Mouse (Mus musculus) ES-E14 (cell line): ENCODE results near the gene Olfr288. TPM values are rescaled to one million over a fixed set of nuclear protein-coding genes. Genes with fewer than 3 reads are reported as not detected.
A peak's percentile ranks its signal among the peaks of the same experiment; 100 is the strongest.

Experiments used
- DNase-seq: peaks from one replicate; pipeline ENCODE4 v3.0.0-alpha.2; 2013; ENCODE audit warnings: low read depth, low spot score
- H3K27ac ChIP-seq: 2 replicates; pipeline ENCODE4 v1.5.1; 2012; ENCODE audit warnings: low read depth, mild to moderate bottlenecking, low read length, moderate library complexity, mixed read lengths; ENCODE audit not compliant: poor library complexity, insufficient read depth, severe bottlenecking
- H3K36me3 ChIP-seq: 2 replicates; pipeline ENCODE4 v1.6.1; 2012; ENCODE audit warnings: mild to moderate bottlenecking, low read length, moderate library complexity, mixed read lengths; ENCODE audit not compliant: control insufficient read depth, poor library complexity, insufficient read depth, severe bottlenecking
- H3K4me1 ChIP-seq, 2 experiments: fragments of 150-350 bp in 1 of 2; sonication (generic) in 1 of 2; 2 replicates each; pipeline ENCODE4 v1.6.1; 2012; ENCODE audit warnings: low read length in 2 of 2, mild to moderate bottlenecking in 1 of 2, mixed read lengths in 1 of 2; ENCODE audit not compliant: control insufficient read depth in 2 of 2, insufficient read depth in 2 of 2, poor library complexity in 1 of 2
- H3K4me3 ChIP-seq, 2 experiments: fragments of 150-350 bp in 1 of 2; sonication (generic) in 1 of 2; 2 replicates each; pipeline ENCODE4 v1.5.1; 2012; ENCODE audit warnings: low read length in 2 of 2, low read depth in 1 of 2, mild to moderate bottlenecking in 1 of 2, mixed read lengths in 1 of 2; ENCODE audit not compliant: insufficient read depth in 1 of 2, poor library complexity in 1 of 2, severe bottlenecking in 1 of 2
- H3K9ac ChIP-seq: 2 replicates; pipeline ENCODE4 v1.6.1; 2012; ENCODE audit warnings: low read depth, mild to moderate bottlenecking, low read length, mixed read lengths; ENCODE audit not compliant: poor library complexity, insufficient read depth, severe bottlenecking
- H3K9me3 ChIP-seq: fragments of 150-350 bp; sonication (generic); 2 replicates; pipeline ENCODE4 v1.6.1; 2012; ENCODE audit warnings: low read depth, mild to moderate bottlenecking, low read length; ENCODE audit not compliant: control insufficient read depth, insufficient read depth
- CHD2 ChIP-seq: IDR thresholded peaks from 2 replicates; pipeline ENCODE4 v1.6.1; 2014; ENCODE audit warnings: mild to moderate bottlenecking, low read depth, low read length, inconsistent platforms
- HCFC1 ChIP-seq: IDR thresholded peaks from 2 replicates; pipeline ENCODE4 v1.6.1; 2012; ENCODE audit warnings: low read length, inconsistent platforms, borderline replicate concordance; ENCODE audit not compliant: insufficient read depth
- MAFK ChIP-seq: IDR thresholded peaks from 2 replicates; pipeline ENCODE4 v1.6.1; 2014; ENCODE audit warnings: mild to moderate bottlenecking, low read depth, low read length, inconsistent platforms; ENCODE audit not compliant: insufficient read depth
- ZC3H11A ChIP-seq: IDR thresholded peaks from 2 replicates; pipeline ENCODE4 v1.6.1; 2012; ENCODE audit warnings: low read depth, mild to moderate bottlenecking, inconsistent platforms, low read length, borderline replicate concordance
- ZNF384 ChIP-seq: IDR thresholded peaks from 2 replicates; pipeline ENCODE4 v1.6.1; 2012; ENCODE audit warnings: low read depth, low read length, inconsistent platforms
- in situ Hi-C, 2 experiments: fragments of 600-800 bp; cut with MboI; formaldehyde crosslinking; loops; one replicate each; pipeline ENCODE4 v1.15.1; 2025; ENCODE audit warnings: low sequenced_read_pairs in 2 of 2, inconsistent platforms in 1 of 2; ENCODE audit not compliant: unreplicated experiment in 2 of 2
- total RNA-seq: library from RNA; depleted of rRNA; stranded (reverse); fragments of 300-350 nt; gene quantifications from 2 replicates; pipeline ENCODE4 v1.2.3, GENCODE M21; 2012

The Olfr288 gene
- total RNA-seq, 1 experiment, result not detected

DNA sequence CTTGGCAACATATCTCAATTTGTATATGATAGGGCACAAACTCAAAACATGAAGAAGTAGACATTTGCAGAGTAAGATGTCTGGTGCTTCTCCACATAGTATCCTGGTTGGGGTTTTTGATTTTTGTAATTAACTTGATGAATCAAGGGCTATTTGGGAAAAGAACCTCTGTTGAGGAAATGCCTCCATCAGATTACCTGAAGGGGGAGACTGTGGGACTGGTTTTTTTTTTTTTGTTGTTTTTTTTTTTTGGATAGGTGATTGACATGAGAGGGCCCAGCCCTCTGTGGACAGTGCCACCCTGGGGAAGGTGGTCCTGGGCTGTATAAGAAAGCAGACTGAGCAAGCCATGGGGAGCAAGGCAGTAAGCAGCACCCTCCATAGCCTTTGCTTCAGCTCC, 27.0 kb upstream of the Olfr288 start:
- no peaks in the 10 kb centered on the region for H3K9me3 ChIP-seq
- in situ Hi-C loops, result no loop called here
- TF ChIP-seq HCFC1 (no peak), ZNF384 (peak; percentile 90)
- H3K36me3 ChIP-seq, result no peaks in the 10 kb centered on the region
- no peaks in the 10 kb centered on the region; a peak in 1 of 4 replicates for H3K4me1 ChIP-seq
- H3K4me3 ChIP-seq, result no peak overlapping the region
- no peak overlapping the region for H3K27ac ChIP-seq
- no peak overlapping the region for H3K9ac ChIP-seq
- DNase-seq, result no peak

DNA sequence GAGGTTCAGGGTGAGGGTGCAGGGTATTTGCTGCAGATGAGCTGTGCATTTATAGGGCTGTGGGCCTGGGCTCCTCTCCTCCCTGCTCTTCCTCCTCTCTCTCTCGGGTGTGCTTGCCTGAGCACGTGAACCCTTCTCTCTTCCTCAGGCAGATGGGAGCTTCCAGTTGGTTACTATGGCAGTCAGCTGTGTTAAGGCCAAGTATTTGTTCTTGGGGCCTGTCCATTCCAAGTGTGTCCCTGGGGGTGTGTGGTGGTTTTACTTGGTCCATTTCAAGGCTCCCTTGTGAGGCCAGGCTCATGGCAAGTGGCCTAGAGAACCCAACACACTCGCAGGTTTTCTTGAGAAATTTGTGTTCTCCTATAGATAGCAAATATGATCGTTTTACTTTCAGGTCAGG, 25.5 kb upstream of the Olfr288 start, which contains the start of the genes Gm44579 and Olfr287:
TSS of gene Gm44579 (minus strand) at position 101 of the 400 bp plus-strand sequence.
TSS of gene Olfr287 (minus strand) at position 180 of the 400 bp plus-strand sequence.
- DNase-seq, result no peak
- H3K4me3 ChIP-seq, result no peak within 1 kb of the TSS
- H3K9ac ChIP-seq, result no peak within 1 kb of the TSS
- H3K36me3 ChIP-seq, result no peaks in the 10 kb centered on the region
- TF ChIP-seq HCFC1 (no peak), ZC3H11A (no peak), MAFK (no peak), CHD2 (no peak), ZNF384 (no peak)
- no peak within 1 kb of the TSS for H3K27ac ChIP-seq
- no peaks in the 10 kb centered on the region; a peak in 1 of 4 replicates for H3K4me1 ChIP-seq
- H3K9me3 ChIP-seq, result no peaks in the 10 kb centered on the region
- in situ Hi-C loops, result no loop called here

DNA sequence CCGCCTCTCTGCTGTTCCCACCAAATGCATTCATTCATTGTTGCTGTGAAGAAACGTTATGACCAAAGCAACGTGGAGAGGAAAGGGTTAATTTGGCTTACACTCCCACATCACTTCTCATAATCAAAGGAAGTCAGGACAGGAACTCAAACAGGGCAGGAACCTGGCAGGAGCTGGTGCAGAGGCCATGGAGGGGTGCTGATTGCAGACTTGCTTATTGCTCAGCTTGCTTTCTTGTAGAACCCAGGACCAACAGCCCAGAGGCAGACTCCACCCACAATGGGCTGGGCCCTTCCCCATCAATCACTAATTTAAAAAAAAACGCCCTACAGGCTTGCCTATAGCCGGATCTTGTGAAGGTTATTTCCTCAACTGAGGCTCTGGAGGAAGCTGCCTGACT, 18.8 kb upstream of the Olfr288 start:
- in situ Hi-C loops, result no loop called here
- Histone ChIP-seq H3K9me3 (no peaks in the 10 kb centered on the region), H3K36me3 (no peaks in the 10 kb centered on the region), H3K9ac (no peak overlapping the region), H3K4me1 (no peaks in the 10 kb centered on the region), H3K4me3 (no peak overlapping the region), H3K27ac (no peak overlapping the region)
- peak; percentile 53; the same call in 1 of the 2 replicates for TF ChIP-seq ZNF384
- TF ChIP-seq HCFC1, result no peak
- DNase-seq, result no peak

DNA sequence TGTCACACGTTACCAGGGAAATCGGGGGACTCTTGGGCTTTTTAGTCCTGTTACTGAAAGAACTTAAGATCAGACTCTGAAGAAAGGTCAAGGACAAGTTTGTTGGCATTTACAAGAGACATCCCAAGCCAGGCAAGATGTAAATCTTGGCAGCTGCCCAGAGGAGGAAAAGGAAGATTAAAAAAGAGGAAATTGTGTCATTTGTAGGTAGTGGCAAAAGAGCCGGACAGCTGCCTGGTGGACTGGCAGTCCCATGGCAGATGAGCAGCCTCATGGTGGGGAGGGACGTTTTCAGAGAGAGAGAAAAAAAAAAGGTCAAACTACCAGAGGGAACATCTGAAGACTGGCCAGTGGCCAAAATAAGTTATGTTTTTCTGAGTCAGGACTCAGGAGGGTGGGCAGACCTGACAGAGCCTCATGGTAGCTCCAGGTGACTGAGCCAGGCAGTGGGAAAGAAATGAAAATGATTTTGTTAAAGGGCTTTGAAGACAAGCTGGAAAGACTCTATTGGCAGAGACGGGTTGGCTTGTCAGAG, 18.1 kb upstream of the Olfr288 start:
- H3K9ac ChIP-seq, result no peak overlapping the region
- no peak overlapping the region for H3K27ac ChIP-seq
- TF ChIP-seq ZNF384 (no peak), ZC3H11A (no peak), MAFK (no peak), HCFC1 (no peak), CHD2 (no peak)
- no peaks in the 10 kb centered on the region for H3K4me1 ChIP-seq
- in situ Hi-C loops, result no loop called here
- no peaks in the 10 kb centered on the region for H3K36me3 ChIP-seq
- H3K9me3 ChIP-seq, result no peaks in the 10 kb centered on the region
- no peak overlapping the region for H3K4me3 ChIP-seq
- no peak for DNase-seq

DNA sequence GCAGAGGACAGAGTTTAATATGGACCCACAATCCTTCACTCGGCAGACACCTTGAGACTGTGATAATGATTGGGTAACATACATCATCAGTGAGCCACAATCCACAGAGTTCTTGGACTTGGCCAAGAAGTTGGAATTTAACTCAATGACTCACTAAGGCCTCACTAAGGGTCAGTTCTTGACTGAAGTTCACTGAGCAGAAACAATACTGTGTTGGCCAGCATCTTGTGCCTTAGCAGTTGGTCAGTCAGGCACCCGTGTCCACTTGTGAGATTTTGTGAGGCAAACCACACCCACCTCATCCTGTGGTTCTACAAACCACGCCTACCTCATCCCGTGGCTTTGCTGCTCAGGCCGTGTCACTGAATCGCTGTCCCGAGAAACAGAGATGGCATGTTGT, 14.3 kb upstream of the Olfr288 start:
- H3K4me1 ChIP-seq, result no peaks in the 10 kb centered on the region
- H3K36me3 ChIP-seq, result no peaks in the 10 kb centered on the region
- H3K27ac ChIP-seq, result no peak overlapping the region
- no peak overlapping the region for H3K4me3 ChIP-seq
- TF ChIP-seq CHD2, result no peak
- TF ChIP-seq ZNF384, result no peak
- no peak for TF ChIP-seq HCFC1
- no peak for TF ChIP-seq MAFK
- no peak for TF ChIP-seq ZC3H11A
- no peaks in the 10 kb centered on the region for H3K9me3 ChIP-seq
- no peak for DNase-seq
- no peak overlapping the region for H3K9ac ChIP-seq
- in situ Hi-C loops, result no loop called here
